Mouse (Mus musculus): ENCODE results near the gene Ezh1. TPM values are rescaled to one million over a fixed set of nuclear protein-coding genes. Genes with fewer than 3 reads are reported as not detected.

The Ezh1 gene
- total and polyA plus RNA-seq, 2 experiments from 2014 or later: 22.5 to 25.6 TPM

- no peak overlapping the region for H3K27ac ChIP-seq (ENCODE audit: low read depth, low read length)
- ATAC-seq: no peak
These were observed 50.6 kb downstream of the Ezh1 start for GRCm38 (mm10) chr11:101175636-101176116.

GRCm38 (mm10) chr11:101174851-101175628 is 51.2 kb downstream of the Ezh1 start, which contains the start of gene Ccr10:
Gene Ccr10, minus strand, starts transcription at chr11:101175443.
- ATAC-seq: no peak
- TF ChIP-seq CTCF (IDR thresholded peaks at IDR 0.05; ENCODE audit: low read depth): peak; percentile 58
- peaks cover 18% of the 10 kb centered on the region for H3K4me1 ChIP-seq (ENCODE audit: insufficient read depth)
- peak within 1 kb of the TSS; percentile 43 for H3K9ac ChIP-seq
- no peaks in the 10 kb centered on the region for H3K9me3 ChIP-seq (ENCODE audit: low read length)
- H3K27ac ChIP-seq (ENCODE audit: low read depth, low read length): no peak within 1 kb of the TSS
- H3K4me3 ChIP-seq (ENCODE audit: low read depth, low read length): peak within 1 kb of the TSS; percentile 34
- peak within 1 kb of the TSS; percentile 56 for H3K4me2 ChIP-seq (ENCODE audit: low read depth)
- no peaks in the 10 kb centered on the region for H3K36me3 ChIP-seq (ENCODE audit: insufficient read depth)
- 20% methylated on average over 14 of the region's 14 CpGs for WGBS
- peak; percentile 47 for DNase-seq
- peaks cover 36% of the 10 kb centered on the region for H3K27me3 ChIP-seq (ENCODE audit: insufficient read depth, low read length)

More at GRCm38 (mm10) chr11:101175636-101176116, 50.6 kb downstream of the Ezh1 start:
- Histone ChIP-seq H3K27me3 (ENCODE audit: insufficient read depth, low read length) (peaks cover 30% of the 10 kb centered on the region), H3K4me3 (ENCODE audit: low read depth, low read length) (peak overlapping the region; percentile 33), H3K9ac (no peak overlapping the region), H3K4me2 (ENCODE audit: low read depth) (peak overlapping the region; percentile 56), H3K4me1 (ENCODE audit: insufficient read depth) (peaks cover 18% of the 10 kb centered on the region), H3K9me3 (ENCODE audit: low read length) (no peaks in the 10 kb centered on the region), H3K36me3 (ENCODE audit: insufficient read depth) (no peaks in the 10 kb centered on the region)
- peak; percentile 27 for DNase-seq
- no peak for TF ChIP-seq CTCF (IDR thresholded peaks at IDR 0.05; ENCODE audit: low read depth)
- 10% methylated on average over 11 of the region's 11 CpGs for WGBS

- TF ChIP-seq CTCF (IDR thresholded peaks at IDR 0.05; ENCODE audit: low read depth): no peak
- H3K27me3 ChIP-seq (ENCODE audit: insufficient read depth, low read length): peaks cover 39% of the 10 kb centered on the region
- peaks cover 18% of the 10 kb centered on the region for H3K4me1 ChIP-seq (ENCODE audit: insufficient read depth)
These were observed 51.9 kb downstream of the Ezh1 start for GRCm38 (mm10) chr11:101174389-101174745.

GRCm38 (mm10) chr11:101173631-101174388 is 52.5 kb downstream of the Ezh1 start:
- Histone ChIP-seq H3K36me3 (ENCODE audit: insufficient read depth) (no peaks in the 10 kb centered on the region), H3K4me3 (ENCODE audit: low read depth, low read length) (peak overlapping the region; percentile 34), H3K4me2 (ENCODE audit: low read depth) (peak overlapping the region; percentile 53), H3K4me1 (ENCODE audit: insufficient read depth) (peaks cover 18% of the 10 kb centered on the region), H3K9me3 (ENCODE audit: low read length) (no peaks in the 10 kb centered on the region), H3K9ac (peak overlapping the region; percentile 39), H3K27ac (ENCODE audit: low read depth, low read length) (no peak overlapping the region), H3K27me3 (ENCODE audit: insufficient read depth, low read length) (peaks cover 44% of the 10 kb centered on the region)
- 3% methylated on average over 61 of the region's 61 CpGs for WGBS
- ATAC-seq (peak; percentile 61), DNase-seq (peak; percentile 87)
- peak; percentile 93 for TF ChIP-seq CTCF (IDR thresholded peaks at IDR 0.05; ENCODE audit: low read depth)

More at GRCm38 (mm10) chr11:101174389-101174745, 51.9 kb downstream of the Ezh1 start:
- Histone ChIP-seq H3K9ac (peak overlapping the region; percentile 39), H3K36me3 (ENCODE audit: insufficient read depth) (no peaks in the 10 kb centered on the region), H3K9me3 (ENCODE audit: low read length) (no peaks in the 10 kb centered on the region), H3K4me3 (ENCODE audit: low read depth, low read length) (peak overlapping the region; percentile 34), H3K27ac (ENCODE audit: low read depth, low read length) (no peak overlapping the region), H3K4me2 (ENCODE audit: low read depth) (peak overlapping the region; percentile 53)
- 34% methylated on average over 9 of the region's 9 CpGs for WGBS
- ATAC-seq (no peak), DNase-seq (no peak)

- no peak for DNase-seq
- Histone ChIP-seq H3K36me3 (ENCODE audit: insufficient read depth) (no peaks in the 10 kb centered on the region; the same call in 1 of the 2 replicates), H3K9ac (no peak overlapping the region), H3K4me2 (ENCODE audit: low read depth) (peak overlapping the region; percentile 53), H3K27me3 (ENCODE audit: insufficient read depth, low read length) (peaks cover 51% of the 10 kb centered on the region), H3K9me3 (ENCODE audit: low read length) (no peaks in the 10 kb centered on the region), H3K4me3 (ENCODE audit: low read depth, low read length) (peak overlapping the region; percentile 34; the same call in 1 of the 2 replicates), H3K4me1 (ENCODE audit: insufficient read depth) (peaks cover 18% of the 10 kb centered on the region), H3K27ac (ENCODE audit: low read depth, low read length) (no peak overlapping the region)
- no peak for TF ChIP-seq CTCF (IDR thresholded peaks at IDR 0.05; ENCODE audit: low read depth)
- WGBS: 10% methylated on average over 11 of the region's 11 CpGs
- no peak for ATAC-seq
These were observed 53.2 kb downstream of the Ezh1 start for GRCm38 (mm10) chr11:101173112-101173511.

GRCm38 (mm10) chr11:101172434-101172815 is 53.8 kb downstream of the Ezh1 start:
- no peak for TF ChIP-seq CTCF (IDR thresholded peaks at IDR 0.05; ENCODE audit: low read depth)
- Histone ChIP-seq H3K4me2 (ENCODE audit: low read depth) (peak overlapping the region; percentile 61), H3K4me3 (ENCODE audit: low read depth, low read length) (peak overlapping the region; percentile 71), H3K36me3 (ENCODE audit: insufficient read depth) (peaks cover 5% of the 10 kb centered on the region; the same call in 1 of the 2 replicates), H3K27ac (ENCODE audit: low read depth, low read length) (peak overlapping the region; percentile 74; the same call in 1 of the 2 replicates), H3K4me1 (ENCODE audit: insufficient read depth) (peaks cover 18% of the 10 kb centered on the region), H3K9ac (peak overlapping the region; percentile 29; the same call in 1 of the 2 replicates), H3K9me3 (ENCODE audit: low read length) (no peaks in the 10 kb centered on the region), H3K27me3 (ENCODE audit: insufficient read depth, low read length) (peaks cover 49% of the 10 kb centered on the region)
- no peak for ATAC-seq
- DNase-seq: no peak
- 13% methylated on average over 5 of the region's 5 CpGs for WGBS
